Mouse (Mus musculus) bone marrow macrophage, adult 2 months (primary cell): Measurements from ENCODE around the gene Atp13a3. TPM values are rescaled to one million over a fixed set of nuclear protein-coding genes. Genes with fewer than 3 reads are reported as not detected.
"Not testable (repeated sequence)": the region's sequence is repeated elsewhere in the genome, so short reads cannot be mapped to it uniquely, and the experiment has no call there.

ENCODE experiments used
- H3K27ac ChIP-seq: 2 replicates; pipeline ENCODE4 v1.5.1; 2012; ENCODE audit warnings: low read depth, low read length; ENCODE audit not compliant: insufficient read depth
- H3K4me1 ChIP-seq: 2 replicates; pipeline ENCODE4 v1.6.1; 2012; ENCODE audit warnings: low read length; ENCODE audit not compliant: control insufficient read depth, insufficient read depth
- H3K4me3 ChIP-seq: 2 replicates; pipeline ENCODE4 v1.5.1; 2012; ENCODE audit warnings: mild to moderate bottlenecking, low read length, moderate library complexity; ENCODE audit not compliant: insufficient read depth
- CTCF ChIP-seq: IDR thresholded peaks from 2 replicates; pipeline ENCODE4 v1.5.1; 2012; ENCODE audit warnings: low read depth, mild to moderate bottlenecking, low read length, moderate library complexity
- POLR2A ChIP-seq: IDR thresholded peaks from 2 replicates; pipeline ENCODE4 v1.6.1; 2012; ENCODE audit warnings: mild to moderate bottlenecking, low read depth, low read length, borderline replicate concordance
- polyA plus RNA-seq: library from polyadenylated mRNA; stranded (reverse); fragments of >200 nt; gene quantifications from 2 replicates; pipeline ENCODE4 v1.2.4, GENCODE M21; 2012; ENCODE audit not compliant: missing spikeins, insufficient read depth, insufficient read length

Gene Atp13a3
- 39.1 and 46.6 TPM in 2 replicates for polyA plus RNA-seq

GRCm38 (mm10) chr16:30405925-30406670, at the start of gene Atp13a3:
Atp13a3 (minus strand) TSS chr16:30405975.
- Histone ChIP-seq H3K4me3 (no peak within 1 kb of the TSS), H3K27ac (no peak within 1 kb of the TSS), H3K4me1 (no peaks in the 10 kb centered on the region)
- TF ChIP-seq POLR2A = no peak
- no peak for TF ChIP-seq CTCF

DNA sequence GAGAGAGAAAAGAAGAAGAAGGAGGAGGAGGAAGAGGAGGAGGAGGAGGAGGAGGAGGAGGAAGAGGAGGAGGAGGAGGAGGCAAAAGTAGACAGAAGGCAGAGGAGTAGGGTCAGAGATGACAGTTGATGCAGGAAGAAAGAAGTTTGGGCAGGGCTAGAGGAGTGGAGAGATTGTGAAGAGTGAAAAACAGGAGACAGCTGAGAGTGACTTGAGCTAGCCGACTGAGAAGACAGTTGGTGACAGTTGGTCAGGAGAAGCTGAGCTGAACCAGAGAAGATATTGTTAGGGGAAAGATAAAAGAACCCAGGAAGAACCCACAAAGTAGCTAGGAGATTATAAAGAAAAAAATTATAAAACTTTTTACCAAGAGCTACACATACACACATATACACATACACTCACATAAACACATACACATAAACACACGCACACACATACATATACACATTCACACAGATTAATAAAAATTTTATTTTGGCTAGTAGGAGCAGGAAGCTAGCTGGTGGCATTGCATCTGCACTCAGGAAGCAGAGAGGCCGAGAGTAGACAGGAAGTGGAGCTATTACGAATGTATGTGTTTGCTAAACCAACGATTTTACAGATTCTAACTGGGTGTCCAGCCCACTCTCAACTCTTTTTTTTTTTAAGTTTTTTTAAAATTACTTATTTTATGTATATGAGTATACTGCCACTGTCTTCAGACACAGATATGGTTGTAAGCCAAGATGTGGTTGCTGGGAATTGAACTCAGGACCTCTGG, 47.6 kb upstream of the Atp13a3 start:
- H3K27ac ChIP-seq = peak overlapping the region; percentile 31; the same call in 1 of the 2 replicates
- TF ChIP-seq POLR2A = no peak
- no peak for TF ChIP-seq CTCF
- peaks cover 15% of the 10 kb centered on the region for H3K4me1 ChIP-seq
- H3K4me3 ChIP-seq = no peak overlapping the region

- H3K4me1 ChIP-seq = peaks cover 28% of the 10 kb centered on the region
- not testable (repeated sequence) for H3K4me3 ChIP-seq, H3K27ac ChIP-seq
Observed at GRCm38 (mm10) chr16:30451174-30451573, 45.4 kb upstream of the Atp13a3 start.

- Histone ChIP-seq H3K4me3 (no peak overlapping the region), H3K27ac (no peak overlapping the region), H3K4me1 (peaks cover 28% of the 10 kb centered on the region)
- TF ChIP-seq POLR2A = no peak
- no peak for TF ChIP-seq CTCF
Observed at GRCm38 (mm10) chr16:30449017-30449416, 43.2 kb upstream of the Atp13a3 start.

DNA sequence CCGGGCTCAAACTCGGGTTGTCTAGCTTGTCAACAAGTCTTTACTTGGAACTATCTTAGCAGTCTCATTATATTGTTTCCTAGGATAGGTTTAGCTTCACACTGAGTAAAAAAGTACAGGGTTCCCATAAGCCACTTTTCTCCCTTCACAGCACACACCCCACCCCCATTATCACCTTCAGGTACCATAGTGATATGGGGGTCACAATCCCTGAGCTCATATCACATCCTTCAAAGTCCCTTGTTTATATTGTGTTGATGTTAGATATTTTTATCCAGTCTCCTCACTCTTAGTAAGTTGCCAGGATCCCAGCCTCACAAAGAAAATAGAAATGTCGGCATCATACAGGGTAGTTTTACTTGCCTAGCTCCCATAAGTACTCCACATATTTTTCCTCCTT, 42.4 kb upstream of the Atp13a3 start:
- H3K4me1 ChIP-seq = peaks cover 25% of the 10 kb centered on the region
- no peak overlapping the region for H3K27ac ChIP-seq
- H3K4me3 ChIP-seq = no peak overlapping the region
- TF ChIP-seq CTCF (no peak), POLR2A (no peak)

- Histone ChIP-seq H3K27ac (no peak overlapping the region), H3K4me1 (peaks cover 26% of the 10 kb centered on the region), H3K4me3 (no peak overlapping the region)
- TF ChIP-seq CTCF (no peak), POLR2A (no peak)
Observed at GRCm38 (mm10) chr16:30447642-30448041, 41.9 kb upstream of the Atp13a3 start.

DNA sequence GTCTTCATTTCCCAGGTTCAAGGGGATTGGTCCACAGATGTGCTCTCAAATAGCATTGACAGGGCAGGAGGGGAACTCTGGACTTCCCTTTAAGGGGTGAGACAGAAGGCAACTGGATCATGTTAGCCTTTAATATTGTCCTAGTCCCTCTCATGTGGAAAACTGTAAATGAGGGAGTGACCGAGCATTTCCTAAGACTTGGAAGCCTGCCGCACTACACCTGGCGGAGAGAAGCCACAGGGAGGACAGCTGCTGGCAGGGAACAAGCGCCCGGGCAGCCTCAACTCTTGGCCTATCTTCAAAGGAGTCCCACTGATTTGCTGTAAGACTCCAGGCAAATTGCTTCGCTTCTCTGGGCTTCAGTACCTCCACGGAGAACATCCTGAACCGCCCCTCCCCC, 37.6 kb upstream of the Atp13a3 start:
- TF ChIP-seq POLR2A = no peak
- TF ChIP-seq CTCF = no peak
- H3K4me3 ChIP-seq = no peak overlapping the region
- no peak overlapping the region for H3K27ac ChIP-seq
- peaks cover 24% of the 10 kb centered on the region for H3K4me1 ChIP-seq

DNA sequence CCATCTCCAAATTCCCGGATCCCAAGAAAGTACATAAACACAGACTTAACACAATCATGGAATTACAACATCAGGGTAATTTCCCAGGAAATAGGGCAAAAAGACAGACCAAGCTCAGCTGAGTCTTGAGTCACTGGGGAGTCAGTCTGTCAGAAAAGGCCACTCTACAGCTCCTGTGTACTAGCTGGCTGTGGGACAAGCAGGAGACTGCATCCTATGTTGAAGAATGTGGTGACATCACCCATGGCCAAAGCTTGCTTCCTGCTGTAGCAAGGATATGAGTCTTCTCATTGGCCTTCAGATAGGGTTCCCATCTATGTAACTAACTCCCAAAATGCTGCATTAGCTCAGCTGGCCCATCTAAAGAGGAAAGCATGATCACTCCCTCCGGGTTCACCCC, 36.7 kb upstream of the Atp13a3 start:
- peaks cover 17% of the 10 kb centered on the region for H3K4me1 ChIP-seq
- no peak overlapping the region for H3K27ac ChIP-seq
- no peak overlapping the region for H3K4me3 ChIP-seq
- no peak for TF ChIP-seq CTCF
- no peak for TF ChIP-seq POLR2A

- Histone ChIP-seq H3K4me3 (no peak overlapping the region), H3K27ac (no peak overlapping the region), H3K4me1 (peaks cover 12% of the 10 kb centered on the region)
- TF ChIP-seq CTCF = no peak
- no peak for TF ChIP-seq POLR2A
Observed at GRCm38 (mm10) chr16:30441409-30441808, 35.6 kb upstream of the Atp13a3 start.

GRCm38 (mm10) chr16:30439841-30440240, 34.1 kb upstream of the Atp13a3 start:
- no peak for TF ChIP-seq CTCF
- TF ChIP-seq POLR2A = no peak
- Histone ChIP-seq H3K4me1 (peaks cover 12% of the 10 kb centered on the region), H3K27ac (no peak overlapping the region), H3K4me3 (no peak overlapping the region)
